Mouse (Mus musculus): ENCODE results near the gene Vps35l.

DNA sequence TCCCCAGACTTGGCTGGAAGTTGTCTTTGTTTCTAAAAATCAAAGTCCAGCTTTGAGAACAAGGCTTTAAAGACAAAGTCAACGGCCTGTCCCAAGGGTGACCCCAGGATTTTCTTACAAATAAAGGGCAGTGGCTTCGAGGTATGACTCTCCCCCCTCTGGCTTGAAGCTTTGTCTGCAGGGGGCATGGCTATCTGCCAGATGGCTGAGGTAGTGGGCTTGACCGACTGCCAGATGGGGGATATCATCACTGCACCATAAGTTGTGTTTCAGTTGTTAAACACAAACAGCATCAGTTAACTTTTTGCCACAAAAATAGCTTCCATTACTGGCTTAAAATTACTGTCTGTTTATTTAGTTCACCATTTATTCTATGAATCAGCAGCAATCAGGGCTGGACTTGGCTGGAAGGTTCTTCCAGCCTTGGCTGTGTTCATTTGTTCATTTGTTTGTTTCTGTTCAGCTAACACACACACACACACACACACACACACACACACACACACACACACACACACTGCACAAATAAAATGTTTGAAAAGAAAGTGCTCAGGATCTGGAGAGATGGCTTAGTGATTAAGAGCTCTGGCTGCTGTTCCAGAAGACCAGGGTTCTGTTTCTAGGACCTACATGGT is 149.1 kb downstream of the Vps35l start:
- TF ChIP-seq TAL1 (IDR thresholded peaks at IDR 0.05; ENCODE audit: low read length) = no peak
- TF ChIP-seq GATA1 (IDR thresholded peaks at IDR 0.05; ENCODE audit: low read length) = no peak

Measured in erythroblast, embryonic 14.5 days (primary cell).